19 mouse cellular contexts compared by ENCODE assay signal in the genomic region with DNA sequence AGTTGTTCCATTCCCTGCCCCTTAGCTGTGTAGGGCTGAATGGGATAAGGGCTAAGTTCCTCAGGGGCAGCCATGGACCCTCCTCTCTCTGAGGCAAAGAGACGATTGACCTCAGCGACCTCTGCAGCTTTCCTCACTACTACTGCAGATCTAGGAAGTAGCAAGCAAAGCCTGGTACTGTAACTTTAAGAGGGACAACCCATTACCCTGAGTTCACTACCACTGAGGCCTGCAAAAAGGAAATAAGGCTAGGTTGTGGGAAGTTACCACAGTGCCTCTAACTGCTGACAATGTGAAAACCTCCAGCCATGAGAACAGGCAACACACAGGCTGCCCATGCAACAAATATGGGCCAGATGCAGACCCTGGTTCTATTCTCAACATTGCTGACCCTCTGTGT. TPM values are rescaled to one million over a fixed set of nuclear protein-coding genes. Genes with fewer than 3 reads are reported as not detected.
"Had no signal": no experiment of that assay in that cellular context is flagged by ENCODE, and none has a peak within 500 bp of the region (broad histone marks: within the 10 kb centered on the region; RNA-seq: fewer than 3 reads in every experiment).

A gene (plus strand): TSS at position 301 of the 400 bp plus-strand sequence.

- H3K9ac ChIP-seq: limb, embryonic 15.5 days; liver, embryonic 15.5 days; lung, embryonic 15.5 days; midbrain, embryonic 13.5 days; neural tube, embryonic 15.5 days; stomach, embryonic 15.5 days had no signal

- H3K4me2 ChIP-seq: limb, embryonic 15.5 days; liver, embryonic 15.5 days; lung, embryonic 15.5 days; midbrain, embryonic 13.5 days; neural tube, embryonic 15.5 days; stomach, embryonic 15.5 days had no signal

- H3K27ac ChIP-seq: left cerebral cortex, adult 2 months; limb, embryonic 15.5 days; liver, embryonic 15.5 days; lung, embryonic 15.5 days; macrophage; midbrain, embryonic 13.5 days; neural tube, embryonic 15.5 days; stomach, embryonic 15.5 days had no signal

- H3K36me3 ChIP-seq: limb, embryonic 15.5 days; liver, embryonic 15.5 days; lung, embryonic 15.5 days; midbrain, embryonic 13.5 days; neural tube, embryonic 15.5 days; stomach, embryonic 15.5 days had no signal

- H3K4me1 ChIP-seq: limb, embryonic 15.5 days; liver, embryonic 15.5 days; lung, embryonic 15.5 days; midbrain, embryonic 13.5 days; neural tube, embryonic 15.5 days; stomach, embryonic 15.5 days had no signal

- DNase-seq: kidney, adult 18-20 months; kidney, postnatal 10 days; lung, postnatal 14 days; right cerebral cortex, adult 18-20 months; right cerebral cortex, postnatal 25 days; thymus, adult 2 months; thymus, postnatal 25 days had no signal

- ATAC-seq: midbrain, embryonic 13.5 days had no signal

- H3K27me3 ChIP-seq: limb, embryonic 15.5 days; liver, embryonic 15.5 days; lung, embryonic 15.5 days; midbrain, embryonic 13.5 days; neural tube, embryonic 15.5 days; stomach, embryonic 15.5 days had no signal

- H3K9me3 ChIP-seq: limb, embryonic 15.5 days; liver, embryonic 15.5 days; lung, embryonic 15.5 days; midbrain, embryonic 13.5 days; neural tube, embryonic 15.5 days; stomach, embryonic 15.5 days had no signal

- H3K4me3 ChIP-seq: left cerebral cortex, adult 2 months; limb, embryonic 15.5 days; liver, embryonic 15.5 days; lung, embryonic 15.5 days; midbrain, embryonic 13.5 days; neural tube, embryonic 15.5 days; stomach, embryonic 15.5 days had no signal

RNA-seq across cellular contexts. Expression of the gene that starts here (rescaled TPM):
- total RNA-seq: layer of hippocampus, postnatal 25 days; left cerebral cortex, adult 2 months; left cerebral cortex, postnatal 25 days had no signal
- polyA plus RNA-seq: kidney, embryonic 14.5 days; lung, embryonic 15.5 days; midbrain, embryonic 13.5 days; midbrain, postnatal 0 days; neural tube, embryonic 15.5 days had no signal
